Mouse (Mus musculus): ENCODE data around the gene Tmco1. TPM values are rescaled to one million over a fixed set of nuclear protein-coding genes. Genes with fewer than 3 reads are reported as not detected.
A peak's percentile ranks its signal among the peaks of the same experiment; 100 is the strongest.

Tmco1 gene
- polyA plus RNA-seq (2016; fragmentation: Nextera tagmentation; extraction: Ambion mirVana): 63.5 and 64.4 TPM in 2 replicates

- no peaks in the 10 kb centered on the region for H3K27me3 ChIP-seq
- under 1% methylated on average over 82 of the region's 82 CpGs for WGBS
- peak within 1 kb of the TSS; percentile 94 for H3K27ac ChIP-seq
- peak within 1 kb of the TSS; percentile 73 for H3K4me2 ChIP-seq
- peak; percentile 95 for ATAC-seq (ENCODE audit: insufficient number of reproducible peaks, insufficient read depth, low FRiP score, low TSS enrichment, low read depth)
- peak within 1 kb of the TSS; percentile 67 for H3K4me3 ChIP-seq (replicated peaks)
- peak within 1 kb of the TSS; percentile 78 for H3K9ac ChIP-seq (replicated peaks)
- H3K4me1 ChIP-seq (replicated peaks): peaks cover 7% of the 10 kb centered on the region
- no peaks in the 10 kb centered on the region for H3K9me3 ChIP-seq
- H3K36me3 ChIP-seq: peaks cover 21% of the 10 kb centered on the region
Observed at GRCm38 (mm10) chr1:167308261-167309054, at the start of gene Tmco1. Gene Tmco1, plus strand, starts transcription at chr1:167308378.

GRCm38 (mm10) chr1:167259702-167260101 lies 48.5 kb upstream of the Tmco1 start:
- no peaks in the 10 kb centered on the region for H3K9me3 ChIP-seq
- 73% methylated on average over 10 of the region's 10 CpGs for WGBS
- no peaks in the 10 kb centered on the region for H3K27me3 ChIP-seq
- no peak overlapping the region for H3K4me2 ChIP-seq
- H3K36me3 ChIP-seq: no peaks in the 10 kb centered on the region
- no peak overlapping the region for H3K27ac ChIP-seq
- no peak overlapping the region for H3K4me3 ChIP-seq (replicated peaks)
- H3K9ac ChIP-seq (replicated peaks): no peak overlapping the region
- ATAC-seq (ENCODE audit: insufficient number of reproducible peaks, insufficient read depth, low FRiP score, low TSS enrichment, low read depth): no peak
- H3K4me1 ChIP-seq (replicated peaks): peaks cover 22% of the 10 kb centered on the region

- peaks cover 11% of the 10 kb centered on the region for H3K4me1 ChIP-seq (replicated peaks)
- WGBS: 89% methylated on average over 11 of the region's 11 CpGs
- H3K9ac ChIP-seq (replicated peaks): no peak overlapping the region
- no peaks in the 10 kb centered on the region for H3K36me3 ChIP-seq
- no peak overlapping the region for H3K4me2 ChIP-seq
- no peak overlapping the region for H3K27ac ChIP-seq
- H3K27me3 ChIP-seq: no peaks in the 10 kb centered on the region
- H3K4me3 ChIP-seq (replicated peaks): no peak overlapping the region
- ATAC-seq (ENCODE audit: insufficient number of reproducible peaks, insufficient read depth, low FRiP score, low TSS enrichment, low read depth): no peak
- H3K9me3 ChIP-seq: no peaks in the 10 kb centered on the region
Observed at GRCm38 (mm10) chr1:167261750-167262149, 46.4 kb upstream of the Tmco1 start.

- peaks cover 7% of the 10 kb centered on the region for H3K4me1 ChIP-seq (replicated peaks)
- 70% methylated on average over 10 of the region's 10 CpGs for WGBS
- ATAC-seq (ENCODE audit: insufficient number of reproducible peaks, insufficient read depth, low FRiP score, low TSS enrichment, low read depth): no peak
- H3K9me3 ChIP-seq: no peaks in the 10 kb centered on the region
- H3K36me3 ChIP-seq: 0 out of 2 replicates have a peak, but pooled peaks cover under 1% of the 10 kb centered on the region
- no peak overlapping the region for H3K27ac ChIP-seq
- no peaks in the 10 kb centered on the region for H3K27me3 ChIP-seq
- no peak overlapping the region for H3K9ac ChIP-seq (replicated peaks)
- no peak overlapping the region for H3K4me2 ChIP-seq
- no peak overlapping the region for H3K4me3 ChIP-seq (replicated peaks)
Observed at GRCm38 (mm10) chr1:167262489-167263041, 45.6 kb upstream of the Tmco1 start.

- no peak overlapping the region for H3K27ac ChIP-seq
- no peaks in the 10 kb centered on the region for H3K9me3 ChIP-seq
- ATAC-seq (ENCODE audit: insufficient number of reproducible peaks, insufficient read depth, low FRiP score, low TSS enrichment, low read depth): no peak
- no peak overlapping the region for H3K9ac ChIP-seq (replicated peaks)
- H3K36me3 ChIP-seq: 0 out of 2 replicates have a peak, but pooled peaks cover 5% of the 10 kb centered on the region
- H3K4me3 ChIP-seq (replicated peaks): no peak overlapping the region
- WGBS: 80% methylated on average over 4 of the region's 4 CpGs
- H3K4me2 ChIP-seq: no peak overlapping the region
- H3K27me3 ChIP-seq: no peaks in the 10 kb centered on the region
- peaks cover 27% of the 10 kb centered on the region for H3K4me1 ChIP-seq (replicated peaks)
Observed at GRCm38 (mm10) chr1:167265366-167265765, 42.8 kb upstream of the Tmco1 start.

DNA sequence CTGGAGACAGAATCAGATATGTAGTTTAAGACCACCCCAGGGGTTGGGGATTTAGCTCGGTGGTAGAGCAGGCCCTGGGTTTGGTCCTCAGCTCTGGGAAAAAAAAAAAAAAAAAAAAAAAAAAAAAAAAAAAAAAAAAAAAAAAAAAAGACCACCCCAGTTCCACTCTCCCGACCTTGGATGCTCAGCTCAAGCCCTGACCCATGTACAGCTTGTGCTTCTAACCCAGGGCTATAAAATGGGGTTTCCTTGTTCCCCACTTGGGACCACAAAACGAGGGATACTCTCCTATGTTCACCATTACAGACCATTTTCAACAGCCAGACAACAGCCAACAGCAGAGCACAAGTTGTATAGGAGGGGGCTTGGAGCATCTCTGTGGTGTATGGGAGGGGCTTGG lies 41.5 kb upstream of the Tmco1 start:
- ATAC-seq (ENCODE audit: insufficient number of reproducible peaks, insufficient read depth, low FRiP score, low TSS enrichment, low read depth): no peak
- no peak overlapping the region for H3K27ac ChIP-seq
- H3K27me3 ChIP-seq: no peaks in the 10 kb centered on the region
- H3K36me3 ChIP-seq: 0 out of 2 replicates have a peak, but pooled peaks cover 5% of the 10 kb centered on the region
- WGBS: 84% methylated on average over 3 of the region's 3 CpGs
- H3K4me1 ChIP-seq (replicated peaks): peaks cover 40% of the 10 kb centered on the region
- H3K9me3 ChIP-seq: no peaks in the 10 kb centered on the region
- H3K4me2 ChIP-seq: no peak overlapping the region
- no peak overlapping the region for H3K9ac ChIP-seq (replicated peaks)
- no peak overlapping the region for H3K4me3 ChIP-seq (replicated peaks)

DNA sequence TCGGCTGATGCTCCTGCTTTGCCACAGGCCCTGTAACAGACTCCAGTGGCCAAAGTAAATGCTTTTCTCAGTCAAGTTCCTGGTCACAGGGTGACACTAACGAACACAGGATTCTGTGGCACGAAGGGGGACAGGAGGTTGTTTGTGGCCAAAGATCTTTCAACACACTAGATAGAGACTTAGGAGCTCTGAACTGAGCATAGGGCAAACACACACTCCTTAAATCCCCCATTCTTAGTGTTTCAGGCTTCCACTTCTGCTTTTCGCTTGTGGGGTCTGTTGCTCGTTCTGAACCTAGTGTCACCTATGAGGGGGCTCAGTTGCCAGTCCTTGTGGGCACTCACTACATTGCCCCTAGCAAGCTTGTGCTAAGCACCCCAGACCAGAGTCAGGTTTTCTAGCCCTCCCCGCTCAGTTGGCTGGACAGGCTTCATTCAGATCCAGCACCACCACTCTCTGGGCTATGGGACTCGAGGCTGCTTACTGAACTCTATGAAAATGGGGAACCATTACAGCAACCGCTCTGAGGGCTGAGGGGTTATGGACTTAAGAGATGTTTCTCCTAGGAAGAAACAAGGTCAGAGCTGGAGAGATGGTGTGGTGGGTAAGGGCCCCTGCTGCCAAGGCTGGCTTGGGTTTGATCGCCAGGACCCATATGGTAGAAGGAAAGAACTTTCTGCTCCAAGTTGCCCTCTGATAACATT lies 39.7 kb upstream of the Tmco1 start:
- 0 out of 2 replicates have a peak, but pooled peaks cover 5% of the 10 kb centered on the region for H3K36me3 ChIP-seq
- no peak overlapping the region for H3K27ac ChIP-seq
- H3K9me3 ChIP-seq: no peaks in the 10 kb centered on the region
- peaks cover 45% of the 10 kb centered on the region for H3K4me1 ChIP-seq (replicated peaks)
- ATAC-seq (ENCODE audit: insufficient number of reproducible peaks, insufficient read depth, low FRiP score, low TSS enrichment, low read depth): no peak
- 82% methylated on average over 9 of the region's 9 CpGs for WGBS
- H3K27me3 ChIP-seq: no peaks in the 10 kb centered on the region
- H3K9ac ChIP-seq (replicated peaks): no peak overlapping the region
- no peak overlapping the region for H3K4me3 ChIP-seq (replicated peaks)
- no peak overlapping the region for H3K4me2 ChIP-seq

GRCm38 (mm10) chr1:167269350-167269811 lies 38.8 kb upstream of the Tmco1 start:
- Histone ChIP-seq H3K4me2 (peak overlapping the region; percentile 40; the same call in 1 of the 2 replicates), H3K4me3 (replicated peaks) (no peak overlapping the region), H3K4me1 (replicated peaks) (peaks cover 53% of the 10 kb centered on the region), H3K9me3 (no peaks in the 10 kb centered on the region), H3K27ac (peak overlapping the region; percentile 50), H3K36me3 (0 out of 2 replicates have a peak, but pooled peaks cover 5% of the 10 kb centered on the region), H3K27me3 (no peaks in the 10 kb centered on the region), H3K9ac (replicated peaks) (no peak overlapping the region)
- 22% methylated on average over 14 of the region's 14 CpGs for WGBS
- ATAC-seq (ENCODE audit: insufficient number of reproducible peaks, insufficient read depth, low FRiP score, low TSS enrichment, low read depth): no peak

DNA sequence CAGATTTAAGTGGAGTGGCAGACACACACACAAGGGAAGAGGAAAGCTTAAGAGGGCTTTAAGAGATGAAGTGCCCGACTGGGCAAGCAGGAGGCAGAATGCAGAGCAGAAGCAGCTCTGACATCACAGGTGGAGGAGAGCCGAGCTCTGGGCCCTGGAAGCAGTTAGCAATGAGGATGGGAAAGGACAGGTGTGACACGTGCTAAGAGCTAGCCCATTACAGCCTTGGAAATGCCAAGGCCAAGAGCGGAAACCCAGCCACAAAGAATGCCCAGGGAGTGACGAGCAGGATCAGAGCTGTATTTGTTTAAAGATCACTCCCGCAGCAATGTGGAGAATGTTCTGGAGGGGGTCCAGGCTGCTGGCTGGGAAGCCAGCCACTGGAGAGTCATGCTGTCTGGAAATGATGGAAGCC lies 38.3 kb upstream of the Tmco1 start:
- Histone ChIP-seq H3K27me3 (no peaks in the 10 kb centered on the region), H3K27ac (peak overlapping the region; percentile 42; the same call in 1 of the 2 replicates), H3K4me3 (replicated peaks) (no peak overlapping the region), H3K36me3 (0 out of 2 replicates have a peak, but pooled peaks cover 5% of the 10 kb centered on the region), H3K4me1 (replicated peaks) (peaks cover 53% of the 10 kb centered on the region), H3K9ac (replicated peaks) (no peak overlapping the region; the same call in 1 of the 2 replicates), H3K9me3 (no peaks in the 10 kb centered on the region), H3K4me2 (peak overlapping the region; percentile 40; the same call in 1 of the 2 replicates)
- 40% methylated on average over 6 of the region's 6 CpGs for WGBS
- ATAC-seq (ENCODE audit: insufficient number of reproducible peaks, insufficient read depth, low FRiP score, low TSS enrichment, low read depth): no peak

- H3K4me1 ChIP-seq (replicated peaks): peaks cover 53% of the 10 kb centered on the region
- H3K27me3 ChIP-seq: no peaks in the 10 kb centered on the region
- no peaks in the 10 kb centered on the region for H3K9me3 ChIP-seq
- H3K4me3 ChIP-seq (replicated peaks): no peak overlapping the region
- H3K9ac ChIP-seq (replicated peaks): peak overlapping the region; percentile 18
- WGBS: 24% methylated on average over 19 of the region's 19 CpGs
- H3K36me3 ChIP-seq: 0 out of 2 replicates have a peak, but pooled peaks cover 5% of the 10 kb centered on the region
- ATAC-seq (ENCODE audit: insufficient number of reproducible peaks, insufficient read depth, low FRiP score, low TSS enrichment, low read depth): peak; percentile 35; the same call in 1 of the 2 replicates
- peak overlapping the region; percentile 42; the same call in 1 of the 2 replicates for H3K27ac ChIP-seq
- H3K4me2 ChIP-seq: peak overlapping the region; percentile 40
Observed at GRCm38 (mm10) chr1:167270342-167271111, 37.7 kb upstream of the Tmco1 start.
